Mouse (Mus musculus): Measurements from ENCODE around the gene Gpc6. TPM values are rescaled to one million over a fixed set of nuclear protein-coding genes. Genes with fewer than 3 reads are reported as not detected.
A peak's percentile ranks its signal among the peaks of the same experiment; 100 is the strongest.

Gene Gpc6
- polyA plus RNA-seq, 1 experiment from 2014 or later = 37.0 TPM

GRCm38 (mm10) chr14:117993845-117994244 lies 1068.7 kb downstream of the Gpc6 start:
- no peak for ATAC-seq (ENCODE audit: low FRiP score, low read depth)
- WGBS = 86% methylated on average over 6 of the region's 6 CpGs
- H3K4me1 ChIP-seq = no peaks in the 10 kb centered on the region; the same call in 1 of the 2 replicates

GRCm38 (mm10) chr14:118004434-118004833 lies 1079.3 kb downstream of the Gpc6 start:
- Histone ChIP-seq H3K4me3 (no peak overlapping the region), H3K9me3 (no peaks in the 10 kb centered on the region), H3K4me2 (replicated peaks) (no peak overlapping the region), H3K27me3 (peaks cover 42% of the 10 kb centered on the region), H3K4me1 (peaks cover 21% of the 10 kb centered on the region), H3K9ac (replicated peaks) (no peak overlapping the region), H3K27ac (replicated peaks) (no peak overlapping the region), H3K36me3 (no peaks in the 10 kb centered on the region)
- 90% methylated on average over 10 of the region's 10 CpGs for WGBS
- ATAC-seq (ENCODE audit: low FRiP score, low read depth) = no peak

More at GRCm38 (mm10) chr14:117993845-117994244, 1068.7 kb downstream of the Gpc6 start:
- no peaks in the 10 kb centered on the region for H3K36me3 ChIP-seq
- no peak overlapping the region for H3K9ac ChIP-seq (replicated peaks)
- H3K27me3 ChIP-seq = no peaks in the 10 kb centered on the region; the same call in 1 of the 2 replicates
- no peaks in the 10 kb centered on the region for H3K9me3 ChIP-seq
- H3K27ac ChIP-seq (replicated peaks) = no peak overlapping the region
- H3K4me2 ChIP-seq (replicated peaks) = no peak overlapping the region
- no peak overlapping the region for H3K4me3 ChIP-seq

GRCm38 (mm10) chr14:118005697-118006096 lies 1080.6 kb downstream of the Gpc6 start:
- ATAC-seq (ENCODE audit: low FRiP score, low read depth) = peak; percentile 47
- WGBS = 27% methylated on average over 5 of the region's 5 CpGs

GRCm38 (mm10) chr14:118009541-118009940 lies 1084.4 kb downstream of the Gpc6 start:
- ATAC-seq (ENCODE audit: low FRiP score, low read depth) = no peak
- Histone ChIP-seq H3K27me3 (peaks cover 28% of the 10 kb centered on the region), H3K27ac (replicated peaks) (no peak overlapping the region), H3K4me3 (no peak overlapping the region), H3K9me3 (no peaks in the 10 kb centered on the region), H3K36me3 (no peaks in the 10 kb centered on the region), H3K9ac (replicated peaks) (no peak overlapping the region), H3K4me2 (replicated peaks) (no peak overlapping the region), H3K4me1 (no peaks in the 10 kb centered on the region)
- WGBS = 82% methylated on average over 9 of the region's 9 CpGs

More at GRCm38 (mm10) chr14:118005697-118006096, 1080.6 kb downstream of the Gpc6 start:
- no peak overlapping the region for H3K4me3 ChIP-seq
- no peaks in the 10 kb centered on the region for H3K36me3 ChIP-seq
- no peak overlapping the region for H3K27ac ChIP-seq (replicated peaks)
- H3K27me3 ChIP-seq = peaks cover 46% of the 10 kb centered on the region
- no peak overlapping the region for H3K9ac ChIP-seq (replicated peaks)
- H3K4me2 ChIP-seq (replicated peaks) = no peak overlapping the region
- H3K9me3 ChIP-seq = no peaks in the 10 kb centered on the region
- H3K4me1 ChIP-seq = peaks cover 18% of the 10 kb centered on the region

- H3K9me3 ChIP-seq = no peaks in the 10 kb centered on the region
- ATAC-seq (ENCODE audit: low FRiP score, low read depth) = no peak
- H3K36me3 ChIP-seq = no peaks in the 10 kb centered on the region
- H3K4me3 ChIP-seq = no peak overlapping the region
- no peaks in the 10 kb centered on the region for H3K4me1 ChIP-seq
- H3K4me2 ChIP-seq (replicated peaks) = no peak overlapping the region
- no peak overlapping the region for H3K27ac ChIP-seq (replicated peaks)
- WGBS = 78% methylated on average over 8 of the region's 8 CpGs
- H3K27me3 ChIP-seq = peaks cover 14% of the 10 kb centered on the region; the same call in 1 of the 2 replicates
- no peak overlapping the region for H3K9ac ChIP-seq (replicated peaks)
Measured at GRCm38 (mm10) chr14:118013237-118013636, 1088.1 kb downstream of the Gpc6 start.

GRCm38 (mm10) chr14:118019314-118019713 lies 1094.2 kb downstream of the Gpc6 start:
- Histone ChIP-seq H3K4me3 (no peak overlapping the region), H3K9me3 (no peaks in the 10 kb centered on the region), H3K4me1 (no peaks in the 10 kb centered on the region; the same call in 1 of the 2 replicates), H3K4me2 (replicated peaks) (no peak overlapping the region), H3K9ac (replicated peaks) (no peak overlapping the region), H3K27me3 (0 out of 2 replicates have a peak, but pooled peaks cover 3% of the 10 kb centered on the region), H3K36me3 (no peaks in the 10 kb centered on the region), H3K27ac (replicated peaks) (no peak overlapping the region)
- no peak for ATAC-seq (ENCODE audit: low FRiP score, low read depth)
- 81% methylated on average over 5 of the region's 5 CpGs for WGBS

- Histone ChIP-seq H3K27me3 (no peaks in the 10 kb centered on the region), H3K4me3 (no peak overlapping the region), H3K4me2 (replicated peaks) (no peak overlapping the region), H3K27ac (replicated peaks) (no peak overlapping the region), H3K4me1 (no peaks in the 10 kb centered on the region; the same call in 1 of the 2 replicates), H3K36me3 (no peaks in the 10 kb centered on the region), H3K9ac (replicated peaks) (no peak overlapping the region), H3K9me3 (no peaks in the 10 kb centered on the region)
- WGBS = 76% methylated on average over 10 of the region's 10 CpGs
- ATAC-seq (ENCODE audit: low FRiP score, low read depth) = no peak
Measured at GRCm38 (mm10) chr14:118021867-118022543, 1096.9 kb downstream of the Gpc6 start.

Small RNA genes lying within 50 kb of the gene (microRNA-seq; reads per million reads assigned to microRNA genes)
- gene Mir6239 = not detected
